Mouse (Mus musculus) lung, adult 2 months (tissue): Measurements from ENCODE around the gene Olfr1410.

Experiments used
- CTCF ChIP-seq: fragments of 200-500 bp; IDR thresholded peaks from 2 replicates; pipeline ENCODE4 v1.5.1; 2011; ENCODE audit warnings: mild to moderate bottlenecking, low read length, control low read depth; ENCODE audit not compliant: insufficient read depth
- POLR2A ChIP-seq: fragments of 200-500 bp; IDR thresholded peaks from 2 replicates; pipeline ENCODE4 v1.6.1; 2011; ENCODE audit warnings: low read depth, mild to moderate bottlenecking, control low read depth, low read length, borderline replicate concordance; ENCODE audit errors: extremely low read depth

DNA sequence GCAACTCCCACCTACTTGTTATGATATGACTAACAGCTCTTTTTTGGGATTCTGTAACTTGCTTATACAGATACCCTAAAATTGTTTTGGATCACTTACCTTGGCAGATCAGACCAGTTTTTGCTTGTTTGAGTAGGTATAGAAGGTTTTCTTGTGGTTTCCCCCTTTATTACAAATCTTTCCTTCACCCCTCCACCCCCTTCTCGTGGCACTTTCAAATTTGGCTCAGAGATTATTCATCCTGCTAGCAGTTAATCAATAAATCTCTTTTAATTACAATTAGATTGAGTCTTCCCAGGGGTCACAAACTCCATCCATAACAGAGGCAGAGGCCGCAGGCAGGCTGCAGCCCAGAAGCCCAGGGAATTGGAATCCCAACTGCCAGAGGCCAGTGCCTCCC lies 11.9 kb downstream of the Olfr1410 start, which contains the start of gene Olfr12:
- no peak for TF ChIP-seq CTCF
- no peak for TF ChIP-seq POLR2A
